Mouse (Mus musculus): ENCODE results near the gene Arhgap18. TPM values are rescaled to one million over a fixed set of nuclear protein-coding genes. Genes with fewer than 3 reads are reported as not detected.

The Arhgap18 gene
- polyA plus RNA-seq, 1 experiment = 10.7 TPM

GRCm38 (mm10) chr10:26752064-26752928 lies 925 bp upstream of the Arhgap18 start:
- peak overlapping the region; percentile 16; the same call in 1 of the 2 replicates for H3K4me3 ChIP-seq (ENCODE audit: insufficient read depth, low read depth, low read length)
- H3K27me3 ChIP-seq (replicated peaks; ENCODE audit: control insufficient read depth, insufficient read depth, low read length) = no peaks in the 10 kb centered on the region
- peak; percentile 62 for TF ChIP-seq CTCF (conservative IDR thresholded peaks at IDR 0.05; ENCODE audit: insufficient read depth, insufficient read length, low read depth, low read length)
- no peak for TF ChIP-seq POLR2A (IDR thresholded peaks at IDR 0.05; ENCODE audit: low read depth, low read length)
- WGBS = 42% methylated on average over 16 of the region's 16 CpGs
- no peak overlapping the region for H3K27ac ChIP-seq (ENCODE audit: insufficient read depth, low read depth, low read length)
- DNase-seq = peak; percentile 77
- no peaks in the 10 kb centered on the region for H3K36me3 ChIP-seq (ENCODE audit: control insufficient read depth, insufficient read depth, low read length)
- no peaks in the 10 kb centered on the region; the same call in 1 of the 2 replicates for H3K4me1 ChIP-seq (ENCODE audit: control insufficient read depth, insufficient read depth, low read length)

- Histone ChIP-seq H3K4me3 (ENCODE audit: insufficient read depth, low read depth, low read length) (no peak overlapping the region), H3K27me3 (replicated peaks; ENCODE audit: control insufficient read depth, insufficient read depth, low read length) (no peaks in the 10 kb centered on the region), H3K36me3 (ENCODE audit: control insufficient read depth, insufficient read depth, low read length) (no peaks in the 10 kb centered on the region), H3K27ac (ENCODE audit: insufficient read depth, low read depth, low read length) (no peak overlapping the region), H3K4me1 (ENCODE audit: control insufficient read depth, insufficient read depth, low read length) (no peaks in the 10 kb centered on the region; the same call in 1 of the 2 replicates)
- no peak for DNase-seq
- 91% methylated on average over 6 of the region's 6 CpGs for WGBS
- TF ChIP-seq POLR2A (IDR thresholded peaks at IDR 0.05; ENCODE audit: low read depth, low read length) (no peak), CTCF (conservative IDR thresholded peaks at IDR 0.05; ENCODE audit: insufficient read depth, insufficient read length, low read depth, low read length) (no peak)
Observed at GRCm38 (mm10) chr10:26754006-26754405, 785 bp downstream of the Arhgap18 start.

GRCm38 (mm10) chr10:26757231-26757630 lies 4.0 kb downstream of the Arhgap18 start:
- Histone ChIP-seq H3K4me3 (ENCODE audit: insufficient read depth, low read depth, low read length) (no peak overlapping the region), H3K4me1 (ENCODE audit: control insufficient read depth, insufficient read depth, low read length) (peaks cover 2% of the 10 kb centered on the region; the same call in 1 of the 2 replicates), H3K27me3 (replicated peaks; ENCODE audit: control insufficient read depth, insufficient read depth, low read length) (no peaks in the 10 kb centered on the region), H3K27ac (ENCODE audit: insufficient read depth, low read depth, low read length) (no peak overlapping the region), H3K36me3 (ENCODE audit: control insufficient read depth, insufficient read depth, low read length) (no peaks in the 10 kb centered on the region)
- TF ChIP-seq CTCF (conservative IDR thresholded peaks at IDR 0.05; ENCODE audit: insufficient read depth, insufficient read length, low read depth, low read length) (no peak), POLR2A (IDR thresholded peaks at IDR 0.05; ENCODE audit: low read depth, low read length) (no peak)
- no peak for DNase-seq
- 80% methylated on average over 2 of the region's 2 CpGs for WGBS

- no peak for TF ChIP-seq CTCF (conservative IDR thresholded peaks at IDR 0.05; ENCODE audit: insufficient read depth, insufficient read length, low read depth, low read length)
- TF ChIP-seq POLR2A (IDR thresholded peaks at IDR 0.05; ENCODE audit: low read depth, low read length) = no peak
- 39% methylated on average over 6 of the region's 6 CpGs for WGBS
- Histone ChIP-seq H3K4me3 (ENCODE audit: insufficient read depth, low read depth, low read length) (no peak overlapping the region), H3K27ac (ENCODE audit: insufficient read depth, low read depth, low read length) (no peak overlapping the region), H3K27me3 (replicated peaks; ENCODE audit: control insufficient read depth, insufficient read depth, low read length) (no peaks in the 10 kb centered on the region), H3K36me3 (ENCODE audit: control insufficient read depth, insufficient read depth, low read length) (no peaks in the 10 kb centered on the region), H3K4me1 (ENCODE audit: control insufficient read depth, insufficient read depth, low read length) (0 out of 2 replicates have a peak, but pooled peaks cover 2% of the 10 kb centered on the region)
- DNase-seq = no peak
Observed at GRCm38 (mm10) chr10:26759469-26759868, 6.2 kb downstream of the Arhgap18 start.

GRCm38 (mm10) chr10:26761103-26761502 lies 7.9 kb downstream of the Arhgap18 start:
- DNase-seq = no peak
- 91% methylated on average over 4 of the region's 4 CpGs for WGBS
- TF ChIP-seq CTCF (conservative IDR thresholded peaks at IDR 0.05; ENCODE audit: insufficient read depth, insufficient read length, low read depth, low read length) (no peak), POLR2A (IDR thresholded peaks at IDR 0.05; ENCODE audit: low read depth, low read length) (no peak)

GRCm38 (mm10) chr10:26761991-26762903 lies 9.0 kb downstream of the Arhgap18 start:
- 0 out of 2 replicates have a peak, but pooled peaks cover 2% of the 10 kb centered on the region for H3K4me1 ChIP-seq (ENCODE audit: control insufficient read depth, insufficient read depth, low read length)
- no peaks in the 10 kb centered on the region for H3K27me3 ChIP-seq (replicated peaks; ENCODE audit: control insufficient read depth, insufficient read depth, low read length)
- 56% methylated on average over 9 of the region's 9 CpGs for WGBS
- TF ChIP-seq CTCF (conservative IDR thresholded peaks at IDR 0.05; ENCODE audit: insufficient read depth, insufficient read length, low read depth, low read length) (no peak), POLR2A (IDR thresholded peaks at IDR 0.05; ENCODE audit: low read depth, low read length) (no peak)
- H3K36me3 ChIP-seq (ENCODE audit: control insufficient read depth, insufficient read depth, low read length) = no peaks in the 10 kb centered on the region
- no peak for DNase-seq
- H3K4me3 ChIP-seq (ENCODE audit: insufficient read depth, low read depth, low read length) = no peak overlapping the region
- H3K27ac ChIP-seq (ENCODE audit: insufficient read depth, low read depth, low read length) = no peak overlapping the region

More at GRCm38 (mm10) chr10:26761103-26761502, 7.9 kb downstream of the Arhgap18 start:
- H3K27ac ChIP-seq (ENCODE audit: insufficient read depth, low read depth, low read length) = no peak overlapping the region
- H3K27me3 ChIP-seq (replicated peaks; ENCODE audit: control insufficient read depth, insufficient read depth, low read length) = no peaks in the 10 kb centered on the region
- H3K36me3 ChIP-seq (ENCODE audit: control insufficient read depth, insufficient read depth, low read length) = no peaks in the 10 kb centered on the region
- no peak overlapping the region for H3K4me3 ChIP-seq (ENCODE audit: insufficient read depth, low read depth, low read length)
- 0 out of 2 replicates have a peak, but pooled peaks cover 2% of the 10 kb centered on the region for H3K4me1 ChIP-seq (ENCODE audit: control insufficient read depth, insufficient read depth, low read length)

All from kidney, adult 2 months (tissue).